Mouse (Mus musculus) urinary bladder, postnatal 25 days (tissue): Measurements from ENCODE around the gene Hmox2.

ENCODE experiments used
- DNase-seq: peaks from one replicate; pipeline ENCODE4 v3.0.0; 2022; ENCODE audit warnings: low spot score

Gene Hmox2

DNA sequence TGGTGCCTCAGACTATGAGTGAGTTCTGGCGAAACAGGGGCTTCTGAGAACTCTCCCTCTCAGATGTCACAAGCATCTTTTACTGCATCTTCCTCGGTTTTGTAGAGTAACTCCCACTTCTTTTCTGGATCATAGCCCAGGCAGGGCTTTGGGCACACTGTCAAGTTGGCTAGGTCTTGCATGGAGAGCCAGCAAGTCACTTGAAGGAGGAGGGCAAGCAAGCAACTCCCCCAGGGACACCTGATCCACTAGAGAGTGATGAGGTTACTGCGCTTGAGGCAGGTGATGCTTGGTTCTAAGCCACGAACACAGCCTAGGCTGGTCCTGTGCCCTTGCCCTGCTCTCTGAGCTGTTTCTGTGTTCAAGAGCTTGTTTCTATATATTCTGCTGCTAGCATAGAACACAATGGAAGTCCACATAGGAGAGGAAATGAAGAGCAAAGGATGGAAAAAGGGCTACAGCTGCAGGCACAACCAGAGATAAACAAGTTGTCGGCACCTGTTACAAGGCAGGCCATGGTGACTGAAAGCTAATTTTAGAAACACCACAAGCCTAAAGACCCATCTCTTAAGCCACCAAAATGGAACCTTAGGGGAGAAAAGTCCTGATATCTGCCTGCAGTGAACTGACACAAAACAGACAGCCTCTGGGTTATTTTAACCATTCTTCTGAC lies 55.5 kb downstream of the Hmox2 start:
- DNase-seq: no peak

DNA sequence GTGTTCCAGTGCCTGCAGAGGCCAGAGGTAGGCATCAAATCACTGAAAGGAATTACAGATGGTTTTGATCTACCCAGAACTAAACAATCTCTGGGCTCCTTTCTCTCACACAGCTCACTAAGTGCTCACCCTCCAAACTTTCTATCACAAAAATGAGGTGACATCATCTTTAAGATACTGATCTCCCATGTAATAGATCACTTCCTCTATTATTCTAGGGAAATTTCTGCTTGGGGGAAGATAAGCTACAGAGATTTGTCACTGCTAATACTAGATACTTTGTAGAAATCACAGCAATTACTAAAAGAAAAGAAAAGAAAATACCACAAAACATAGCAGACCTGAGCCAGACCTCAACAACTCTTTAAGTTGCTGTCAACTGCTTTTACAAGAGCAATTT lies 56.4 kb downstream of the Hmox2 start:
- no peak for DNase-seq

DNA sequence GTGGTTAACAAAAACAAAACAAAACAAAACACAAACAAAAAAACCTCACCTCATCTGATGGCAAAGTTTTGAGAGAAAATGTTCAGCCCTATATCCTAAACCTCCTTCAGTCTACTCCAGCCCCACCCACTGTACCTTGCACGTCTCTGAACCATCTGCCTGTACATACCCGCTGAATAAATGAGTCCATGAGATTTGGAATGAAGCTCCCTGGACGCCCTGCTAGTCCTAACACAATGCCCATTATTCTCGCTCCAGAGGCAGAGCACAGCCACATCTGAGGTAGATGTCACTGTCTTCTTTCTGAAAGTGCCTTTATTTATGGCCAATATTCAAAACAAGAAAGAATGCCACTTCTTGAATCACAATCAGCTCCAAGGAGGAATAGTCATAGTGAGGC lies 59.5 kb downstream of the Hmox2 start:
- DNase-seq: no peak

DNA sequence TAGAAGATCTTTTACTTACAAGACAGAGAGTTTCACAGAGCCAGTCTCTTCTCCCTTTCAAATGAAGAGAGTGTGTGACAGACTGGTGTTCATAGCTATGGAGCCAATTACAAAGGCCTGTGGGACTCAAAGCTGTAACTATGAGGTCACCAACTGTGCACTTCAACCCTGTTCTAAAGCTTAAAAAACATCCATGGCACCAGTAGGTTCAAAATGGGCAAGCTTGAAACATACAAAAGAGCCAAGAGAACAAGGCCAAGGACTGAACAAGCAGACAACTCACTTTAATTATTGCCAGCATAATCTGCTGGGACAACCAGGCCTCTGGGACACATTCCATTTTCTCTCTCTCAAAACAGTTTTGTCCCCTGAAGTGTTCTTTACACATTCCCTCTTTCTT lies 62.0 kb downstream of the Hmox2 start:
- no peak for DNase-seq

DNA sequence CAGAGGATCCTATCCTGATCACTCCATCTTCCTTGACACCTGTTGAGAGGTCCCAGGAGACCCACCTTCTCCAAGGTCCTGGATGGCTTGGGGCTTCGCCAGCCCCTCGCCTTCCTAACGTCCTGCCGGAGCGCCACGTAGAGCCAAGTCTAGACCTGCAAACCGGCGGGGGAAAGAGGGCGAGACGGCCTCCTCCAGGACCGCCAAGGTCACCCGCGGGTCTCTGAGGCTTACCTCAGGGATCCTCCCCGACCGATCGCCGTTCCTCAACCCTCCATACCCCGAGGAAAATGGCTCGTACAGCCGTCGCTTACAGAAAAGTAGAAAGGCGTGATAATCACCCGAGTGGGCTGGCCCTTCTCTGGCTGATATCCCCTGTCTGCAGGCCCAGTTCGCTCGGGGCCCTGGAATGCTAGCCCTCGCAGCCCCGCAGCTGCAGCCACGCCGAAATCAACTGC lies 63.2 kb downstream of the Hmox2 start:
- DNase-seq: peak; percentile 13

DNA sequence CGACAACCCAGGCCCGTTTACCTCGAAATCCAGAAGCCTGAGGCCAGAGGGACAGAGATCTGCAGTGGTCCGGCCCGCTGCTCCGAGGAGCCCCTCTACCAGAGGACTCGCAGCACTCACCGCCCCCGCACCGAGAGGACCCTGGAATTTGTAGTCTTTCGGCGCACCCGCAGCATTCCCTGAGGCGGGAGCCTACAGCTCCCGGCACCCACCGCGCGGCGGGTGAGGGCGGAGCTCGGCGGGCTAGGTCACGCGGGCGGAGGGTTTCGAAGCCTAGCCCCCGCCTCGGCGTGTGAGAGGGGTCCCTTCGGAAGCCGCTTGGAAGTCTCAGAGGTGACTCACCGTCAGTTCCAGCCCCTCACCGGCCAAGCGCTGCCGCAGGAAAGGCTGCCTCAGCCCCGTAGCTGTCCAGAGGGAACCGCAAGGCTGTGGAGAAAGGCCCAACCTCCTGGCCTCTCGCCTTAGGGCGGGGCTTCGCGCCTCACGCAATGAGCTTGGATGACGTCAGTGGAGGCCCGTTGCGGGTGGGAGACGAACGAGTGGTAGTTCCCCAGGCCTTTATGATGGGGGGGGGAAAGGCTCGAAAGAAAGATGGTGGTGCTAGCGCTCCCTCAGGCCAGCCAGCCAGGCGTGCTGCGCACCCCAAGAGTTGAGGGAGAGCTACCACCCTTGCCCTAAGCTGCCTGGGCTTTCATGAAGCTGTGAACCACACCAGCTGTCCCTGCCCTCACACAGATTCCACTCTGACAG lies 63.8 kb downstream of the Hmox2 start, which contains the start of gene Cdip1:
Cdip1 (minus strand) TSS at position 483 of the 750 bp plus-strand sequence.
- DNase-seq: peak; percentile 88

DNA sequence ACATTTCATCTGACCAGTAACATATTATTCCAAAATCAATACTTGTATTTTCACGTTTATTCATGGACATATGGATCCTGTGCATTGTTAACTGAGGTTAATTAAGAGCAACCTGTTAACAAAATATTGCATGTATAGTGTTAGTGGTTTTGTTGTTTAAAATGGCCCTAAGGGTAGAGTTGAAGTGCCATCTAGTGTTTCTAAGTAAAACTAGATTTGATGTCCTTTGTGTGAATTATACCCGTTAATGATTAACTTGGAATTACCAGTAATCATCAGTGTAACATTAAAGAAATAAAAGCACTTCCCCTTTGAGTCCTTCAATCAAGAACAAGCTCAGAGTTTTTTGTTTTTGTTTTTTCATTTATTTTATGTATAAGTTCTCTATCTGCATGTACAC lies 65.2 kb downstream of the Hmox2 start:
- DNase-seq: no peak

DNA sequence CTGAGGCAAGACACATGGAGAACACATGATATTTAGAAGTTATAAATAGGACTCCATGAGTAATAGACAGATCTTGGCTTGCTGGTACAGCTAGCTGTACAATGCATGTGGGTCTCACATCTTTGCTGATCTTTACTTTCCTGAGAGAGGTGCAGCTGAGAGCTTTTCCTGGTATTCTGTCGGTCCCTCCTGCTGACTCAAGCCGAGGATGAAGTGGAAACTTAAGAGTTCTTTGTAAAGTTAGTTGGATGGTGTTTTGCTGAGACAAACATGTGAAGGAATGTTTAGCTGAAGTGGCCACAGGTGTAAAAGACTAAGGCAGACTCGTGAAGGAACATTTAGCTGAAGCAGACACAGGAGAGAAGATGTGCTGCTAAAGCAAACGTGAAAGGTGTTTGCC lies 70.5 kb downstream of the Hmox2 start:
- DNase-seq: no peak
